Mouse (Mus musculus) ES-E14 (cell line): ENCODE measurements around the gene Zfp652. TPM values are rescaled to one million over a fixed set of nuclear protein-coding genes. Genes with fewer than 3 reads are reported as not detected.
A peak's percentile ranks its signal among the peaks of the same experiment; 100 is the strongest.

Experiments
- DNase-seq: peaks from one replicate; pipeline ENCODE4 v3.0.0-alpha.2; 2013; ENCODE audit warnings: low read depth, low spot score
- H3K27ac ChIP-seq: 2 replicates; pipeline ENCODE4 v1.5.1; 2012; ENCODE audit warnings: low read depth, mild to moderate bottlenecking, low read length, moderate library complexity, mixed read lengths; ENCODE audit not compliant: poor library complexity, insufficient read depth, severe bottlenecking
- H3K36me3 ChIP-seq: 2 replicates; pipeline ENCODE4 v1.6.1; 2012; ENCODE audit warnings: mild to moderate bottlenecking, low read length, moderate library complexity, mixed read lengths; ENCODE audit not compliant: control insufficient read depth, poor library complexity, insufficient read depth, severe bottlenecking
- H3K4me1 ChIP-seq, 2 experiments: fragments of 150-350 bp in 1 of 2; sonication (generic) in 1 of 2; 2 replicates each; pipeline ENCODE4 v1.6.1; 2012; ENCODE audit warnings: low read length in 2 of 2, mild to moderate bottlenecking in 1 of 2, mixed read lengths in 1 of 2; ENCODE audit not compliant: control insufficient read depth in 2 of 2, insufficient read depth in 2 of 2, poor library complexity in 1 of 2
- H3K4me3 ChIP-seq, 2 experiments: fragments of 150-350 bp in 1 of 2; sonication (generic) in 1 of 2; 2 replicates each; pipeline ENCODE4 v1.5.1; 2012; ENCODE audit warnings: low read length in 2 of 2, low read depth in 1 of 2, mild to moderate bottlenecking in 1 of 2, mixed read lengths in 1 of 2; ENCODE audit not compliant: insufficient read depth in 1 of 2, poor library complexity in 1 of 2, severe bottlenecking in 1 of 2
- H3K9ac ChIP-seq: 2 replicates; pipeline ENCODE4 v1.6.1; 2012; ENCODE audit warnings: low read depth, mild to moderate bottlenecking, low read length, mixed read lengths; ENCODE audit not compliant: poor library complexity, insufficient read depth, severe bottlenecking
- H3K9me3 ChIP-seq: fragments of 150-350 bp; sonication (generic); 2 replicates; pipeline ENCODE4 v1.6.1; 2012; ENCODE audit warnings: low read depth, mild to moderate bottlenecking, low read length; ENCODE audit not compliant: control insufficient read depth, insufficient read depth
- CHD2 ChIP-seq: IDR thresholded peaks from 2 replicates; pipeline ENCODE4 v1.6.1; 2014; ENCODE audit warnings: mild to moderate bottlenecking, low read depth, low read length, inconsistent platforms
- HCFC1 ChIP-seq: IDR thresholded peaks from 2 replicates; pipeline ENCODE4 v1.6.1; 2012; ENCODE audit warnings: low read length, inconsistent platforms, borderline replicate concordance; ENCODE audit not compliant: insufficient read depth
- MAFK ChIP-seq: IDR thresholded peaks from 2 replicates; pipeline ENCODE4 v1.6.1; 2014; ENCODE audit warnings: mild to moderate bottlenecking, low read depth, low read length, inconsistent platforms; ENCODE audit not compliant: insufficient read depth
- ZC3H11A ChIP-seq: IDR thresholded peaks from 2 replicates; pipeline ENCODE4 v1.6.1; 2012; ENCODE audit warnings: low read depth, mild to moderate bottlenecking, inconsistent platforms, low read length, borderline replicate concordance
- ZNF384 ChIP-seq: IDR thresholded peaks from 2 replicates; pipeline ENCODE4 v1.6.1; 2012; ENCODE audit warnings: low read depth, low read length, inconsistent platforms
- in situ Hi-C, 2 experiments: fragments of 600-800 bp; cut with MboI; formaldehyde crosslinking; loops; one replicate each; pipeline ENCODE4 v1.15.1; 2025; ENCODE audit warnings: low sequenced_read_pairs in 2 of 2, inconsistent platforms in 1 of 2; ENCODE audit not compliant: unreplicated experiment in 2 of 2
- total RNA-seq: library from RNA; depleted of rRNA; stranded (reverse); fragments of 300-350 nt; gene quantifications from 2 replicates; pipeline ENCODE4 v1.2.3, GENCODE M21; 2012

Zfp652 gene
- total RNA-seq, 1 experiment: 26.9 TPM

GRCm38 (mm10) chr11:95840694-95841497, 128.4 kb downstream of the Zfp652 start:
- in situ Hi-C loops: no loop called here
- no peak for DNase-seq
- peak overlapping the region in 1 of 2 experiments; percentile 26; a peak in 1 of 4 replicates for H3K4me3 ChIP-seq
- H3K9ac ChIP-seq: no peak overlapping the region
- TF ChIP-seq ZC3H11A (no peak), MAFK (no peak), ZNF384 (no peak), CHD2 (no peak), HCFC1 (no peak)
- no peaks in the 10 kb centered on the region for H3K36me3 ChIP-seq
- H3K4me1 ChIP-seq: peaks cover 11 to 22% of the 10 kb centered on the region in 2 experiments
- no peaks in the 10 kb centered on the region for H3K9me3 ChIP-seq
- H3K27ac ChIP-seq: no peak overlapping the region

- H3K9ac ChIP-seq: no peak overlapping the region
- H3K4me1 ChIP-seq: peaks cover 11 to 22% of the 10 kb centered on the region in 2 experiments
- peak overlapping the region; percentile 26 to 50; a peak in 3 of 4 replicates for H3K4me3 ChIP-seq
- DNase-seq: no peak
- H3K36me3 ChIP-seq: no peaks in the 10 kb centered on the region
- H3K27ac ChIP-seq: no peak overlapping the region
- no peak for TF ChIP-seq MAFK
- in situ Hi-C loops: no loop called here
- H3K9me3 ChIP-seq: no peaks in the 10 kb centered on the region
Measured at GRCm38 (mm10) chr11:95841498-95841830, 129.0 kb downstream of the Zfp652 start.

- in situ Hi-C loops: no loop called here
- peak within 1 kb of the TSS; percentile 32; the same call in 1 of the 2 replicates for H3K27ac ChIP-seq
- TF ChIP-seq ZC3H11A (no peak), HCFC1 (no peak), ZNF384 (no peak), MAFK (no peak), CHD2 (no peak)
- peak within 1 kb of the TSS; percentile 26 to 50; a peak in 3 of 4 replicates for H3K4me3 ChIP-seq
- H3K36me3 ChIP-seq: no peaks in the 10 kb centered on the region
- H3K9me3 ChIP-seq: no peaks in the 10 kb centered on the region
- H3K9ac ChIP-seq: peak within 1 kb of the TSS; percentile 41; the same call in 1 of the 2 replicates
- H3K4me1 ChIP-seq: peaks cover 11 to 22% of the 10 kb centered on the region in 2 experiments
- DNase-seq: no peak
Measured at GRCm38 (mm10) chr11:95842074-95842681, 129.7 kb downstream of the Zfp652 start, which contains the start of gene Abi3. Abi3 (minus strand) TSS chr11:95842476.

- DNase-seq: no peak
- no peak overlapping the region for H3K9ac ChIP-seq
- no peak overlapping the region for H3K4me3 ChIP-seq
- in situ Hi-C loops: no loop called here
- H3K27ac ChIP-seq: no peak overlapping the region
- H3K4me1 ChIP-seq: peaks cover 11 to 22% of the 10 kb centered on the region in 2 experiments
- H3K36me3 ChIP-seq: no peaks in the 10 kb centered on the region
- TF ChIP-seq ZC3H11A (no peak), HCFC1 (no peak), MAFK (no peak), CHD2 (no peak), ZNF384 (no peak)
- no peaks in the 10 kb centered on the region for H3K9me3 ChIP-seq
Measured at GRCm38 (mm10) chr11:95842953-95843352, 130.5 kb downstream of the Zfp652 start.
